Comparison of ENCODE assay signal across 29 mouse cellular contexts in genomic region chr14:40063371-40063770, GRCm38 (mm10).
"Had no signal": no experiment of that assay in that cellular context is flagged by ENCODE, and none has a peak within 500 bp of the region (broad histone marks: within the 10 kb centered on the region; RNA-seq: fewer than 3 reads in every experiment).

No protein-coding gene starts in this region.

- H3K4me3 ChIP-seq: embryonic facial prominence, embryonic 10.5 days; embryonic facial prominence, embryonic 12.5 days; embryonic facial prominence, embryonic 13.5 days; embryonic facial prominence, embryonic 15.5 days; erythroblast, embryonic 14.5 days; forebrain, embryonic 10.5 days; forebrain, embryonic 12.5 days; forebrain, embryonic 13.5 days; forebrain, embryonic 15.5 days; gastrocnemius, adult 2 months; heart, adult 2 months had no signal

- H3K36me3 ChIP-seq: embryonic facial prominence, embryonic 10.5 days; embryonic facial prominence, embryonic 12.5 days; embryonic facial prominence, embryonic 13.5 days; embryonic facial prominence, embryonic 15.5 days; forebrain, embryonic 10.5 days; forebrain, embryonic 12.5 days; forebrain, embryonic 15.5 days had no signal

- H3K4me1 ChIP-seq: embryonic facial prominence, embryonic 10.5 days; embryonic facial prominence, embryonic 12.5 days; embryonic facial prominence, embryonic 13.5 days; embryonic facial prominence, embryonic 15.5 days; forebrain, embryonic 10.5 days; forebrain, embryonic 12.5 days; forebrain, embryonic 13.5 days; forebrain, embryonic 15.5 days had no signal

- H3K9ac ChIP-seq: embryonic facial prominence, embryonic 12.5 days; embryonic facial prominence, embryonic 13.5 days; embryonic facial prominence, embryonic 15.5 days; forebrain, embryonic 12.5 days; forebrain, embryonic 13.5 days; forebrain, embryonic 15.5 days; forebrain, postnatal 0 days had no signal

- H3K4me2 ChIP-seq: embryonic facial prominence, embryonic 12.5 days; embryonic facial prominence, embryonic 13.5 days; embryonic facial prominence, embryonic 15.5 days; forebrain, embryonic 12.5 days; forebrain, embryonic 13.5 days; forebrain, embryonic 15.5 days had no signal

- H3K27ac ChIP-seq: embryonic facial prominence, embryonic 10.5 days; embryonic facial prominence, embryonic 12.5 days; embryonic facial prominence, embryonic 13.5 days; embryonic facial prominence, embryonic 15.5 days; forebrain, embryonic 10.5 days; forebrain, embryonic 12.5 days; forebrain, embryonic 13.5 days; forebrain, embryonic 15.5 days; gastrocnemius, adult 2 months; heart, adult 2 months had no signal

- DNase-seq: cerebellum, adult 2 months; cerebellum, adult 8-10 months; cerebellum, adult 9-10 months; cerebellum, adult 9-11 months; cerebellum, postnatal 10 days; cerebellum, postnatal 14 days; cerebellum, postnatal 25 days; cerebellum, postnatal 36 days; embryo, embryonic 11 days; forebrain, postnatal 0 days; gastrocnemius, adult 2 months; gastrocnemius, postnatal 10 days; gastrocnemius, postnatal 14 days; gastrocnemius, postnatal 25 days; gastrocnemius, postnatal 36 days; heart, adult 11 months; heart, adult 18-20 months; heart, adult 2 months had no signal

- ATAC-seq: forebrain, embryonic 13.5 days; forebrain, embryonic 14.5 days; forebrain, embryonic 15.5 days; forebrain, embryonic 16.5 days; forebrain, postnatal 0 days had no signal

- H3K9me3 ChIP-seq: embryonic facial prominence, embryonic 10.5 days; embryonic facial prominence, embryonic 12.5 days; embryonic facial prominence, embryonic 13.5 days; embryonic facial prominence, embryonic 15.5 days; forebrain, embryonic 10.5 days; forebrain, embryonic 12.5 days; forebrain, embryonic 13.5 days; forebrain, embryonic 15.5 days had no signal

- H3K27me3 ChIP-seq: embryonic facial prominence, embryonic 12.5 days; embryonic facial prominence, embryonic 13.5 days; embryonic facial prominence, embryonic 15.5 days; forebrain, embryonic 12.5 days; forebrain, embryonic 13.5 days; forebrain, embryonic 15.5 days had no signal
